Mouse (Mus musculus) neural tube, embryonic 10.5 days (tissue): Measurements from ENCODE around the gene Exoc3l2.

Experiments used
- DNase-seq: peaks from one replicate; pipeline ENCODE4 v3.0.0-alpha.2; 2017; ENCODE audit warnings: low spot score; ENCODE audit errors: extremely low spot score

The Exoc3l2 gene

GRCm38 (mm10) chr7:19462884-19463381 lies at the start of gene Exoc3l2:
Gene Exoc3l2 (plus strand): TSS chr7:19463331.
- DNase-seq, result no peak

- no peak for DNase-seq
Measured at GRCm38 (mm10) chr7:19413525-19413924, 49.6 kb upstream of the Exoc3l2 start.

DNA sequence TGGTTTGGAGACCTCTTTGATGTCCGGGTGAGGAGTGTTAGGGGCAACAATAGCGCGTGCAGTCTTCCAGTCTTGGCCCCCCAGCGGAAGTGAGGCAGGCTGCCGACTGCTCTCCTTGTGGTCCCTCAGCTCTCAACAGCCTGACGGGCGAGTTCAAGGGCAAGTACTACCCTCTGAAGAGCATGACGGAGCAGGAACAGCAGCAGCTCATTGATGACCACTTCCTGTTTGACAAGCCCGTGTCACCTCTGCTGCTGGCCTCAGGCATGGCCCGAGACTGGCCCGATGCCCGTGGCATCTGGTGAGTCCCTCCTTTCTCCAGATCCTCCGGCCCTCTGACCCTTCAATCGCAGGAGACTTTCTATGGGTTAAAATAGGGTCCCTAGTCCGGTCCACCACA lies 46.5 kb upstream of the Exoc3l2 start:
- no peak for DNase-seq

DNA sequence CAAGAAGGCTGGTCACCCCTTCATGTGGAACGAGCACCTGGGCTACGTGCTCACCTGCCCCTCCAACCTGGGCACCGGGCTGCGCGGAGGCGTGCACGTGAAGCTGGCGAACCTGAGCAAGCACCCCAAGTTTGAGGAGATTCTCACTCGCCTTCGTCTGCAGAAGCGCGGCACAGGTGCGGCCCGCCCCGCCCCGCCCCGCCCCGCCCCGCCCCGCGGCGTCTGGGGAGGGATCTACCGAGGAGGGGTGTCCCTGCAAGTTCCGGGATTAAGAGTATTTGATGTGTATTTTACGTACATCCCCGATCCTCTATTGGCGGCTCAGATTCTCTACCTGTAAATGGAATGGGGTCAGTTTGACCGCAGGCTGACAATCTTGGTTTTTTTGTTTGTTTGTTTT lies 43.0 kb upstream of the Exoc3l2 start:
- DNase-seq, result no peak

DNA sequence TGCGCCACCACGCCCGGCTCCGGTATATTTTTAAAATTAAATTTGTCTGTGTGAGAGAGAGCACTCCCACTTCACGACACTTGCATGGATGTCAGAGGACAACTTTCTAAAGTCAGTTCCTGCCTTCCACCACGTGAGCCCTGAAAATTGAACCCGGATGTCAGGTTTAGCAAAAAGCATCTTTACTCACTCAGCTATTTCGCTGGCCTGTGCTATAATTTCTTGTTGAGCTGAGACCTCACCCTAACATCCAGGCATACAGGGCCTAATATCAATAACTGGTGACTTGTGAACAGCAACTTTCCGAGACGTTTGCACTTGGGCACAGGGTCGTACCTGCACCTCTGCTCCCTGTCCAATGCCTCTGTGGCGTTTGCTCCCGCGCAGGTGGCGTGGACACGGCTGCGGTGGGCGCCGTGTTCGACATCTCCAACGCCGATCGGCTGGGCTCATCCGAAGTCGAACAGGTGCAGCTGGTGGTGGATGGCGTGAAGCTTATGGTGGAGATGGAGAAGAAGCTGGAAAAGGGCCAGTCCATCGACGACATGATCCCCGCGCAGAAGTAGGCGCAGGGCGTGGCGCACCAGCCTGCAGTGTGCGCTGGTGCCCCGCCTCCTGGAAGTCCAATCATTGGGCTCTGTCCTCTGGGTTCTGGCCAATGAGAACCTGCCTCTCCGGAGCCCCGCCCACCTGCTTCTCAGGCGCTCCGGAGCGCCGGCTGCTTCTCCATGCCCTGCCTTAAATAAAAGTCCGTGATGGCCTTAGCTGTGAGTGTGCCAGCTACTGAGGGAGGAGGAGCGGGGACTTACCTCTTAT lies 42.1 kb upstream of the Exoc3l2 start:
- DNase-seq, result peak; percentile 81

DNA sequence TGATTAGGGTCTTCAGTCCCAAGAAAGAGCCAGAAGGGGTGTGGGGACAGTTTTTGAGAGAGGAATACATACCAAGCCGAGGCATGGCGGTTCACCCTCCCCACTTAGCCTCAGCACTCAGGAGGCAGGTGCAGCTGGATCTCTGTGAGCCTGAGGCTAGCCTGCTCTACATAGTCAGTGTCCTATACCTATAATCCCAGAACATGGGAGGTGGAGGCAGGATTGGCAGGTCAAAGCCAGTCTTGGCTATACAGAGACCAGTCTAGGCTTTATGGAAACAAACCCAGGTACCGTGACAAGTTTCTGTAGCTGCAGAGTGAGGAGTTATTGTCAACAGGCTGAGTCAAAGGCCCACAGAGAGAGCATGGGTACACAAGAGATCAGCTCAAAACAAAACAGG lies 40.0 kb upstream of the Exoc3l2 start:
- no peak for DNase-seq

DNA sequence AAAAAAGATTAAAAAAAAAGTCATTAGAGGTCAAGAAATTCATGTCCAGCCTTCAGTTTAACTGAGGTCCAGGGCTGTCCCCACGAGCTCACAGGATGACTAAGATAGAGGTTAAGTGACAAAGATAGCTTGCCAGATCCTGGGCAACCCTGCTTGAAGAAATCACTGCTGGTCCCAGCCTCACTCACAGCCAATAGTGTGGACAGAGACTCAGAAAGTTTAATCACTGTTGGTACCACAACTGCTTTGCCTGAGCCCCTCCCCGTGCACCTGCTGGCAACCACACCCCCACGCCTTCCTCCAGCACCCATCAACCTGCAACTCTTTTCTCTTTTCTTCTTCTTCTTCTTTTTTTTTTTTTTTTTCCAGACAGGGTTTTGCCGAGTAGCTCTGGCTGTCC lies 39.1 kb upstream of the Exoc3l2 start:
- DNase-seq, result no peak

DNA sequence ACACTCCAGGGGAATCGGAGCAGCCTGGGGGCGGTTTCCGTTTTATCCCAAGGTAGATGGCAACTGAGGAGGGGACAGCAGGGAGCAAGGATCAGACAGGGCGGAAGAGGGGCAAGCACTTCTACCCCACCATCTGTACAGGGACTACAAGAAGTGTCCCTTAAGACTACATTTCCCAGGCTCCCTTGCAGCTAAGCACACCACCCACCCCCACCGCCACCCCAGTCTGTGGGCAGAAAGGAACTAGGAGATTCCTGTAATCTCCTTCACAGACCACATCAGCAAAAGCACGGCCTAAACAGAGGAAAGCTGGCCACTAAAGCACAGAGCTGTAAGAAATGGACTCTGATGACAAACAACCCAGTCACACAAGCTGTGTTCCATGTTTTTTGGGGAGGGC lies 36.8 kb upstream of the Exoc3l2 start:
- no peak for DNase-seq

DNA sequence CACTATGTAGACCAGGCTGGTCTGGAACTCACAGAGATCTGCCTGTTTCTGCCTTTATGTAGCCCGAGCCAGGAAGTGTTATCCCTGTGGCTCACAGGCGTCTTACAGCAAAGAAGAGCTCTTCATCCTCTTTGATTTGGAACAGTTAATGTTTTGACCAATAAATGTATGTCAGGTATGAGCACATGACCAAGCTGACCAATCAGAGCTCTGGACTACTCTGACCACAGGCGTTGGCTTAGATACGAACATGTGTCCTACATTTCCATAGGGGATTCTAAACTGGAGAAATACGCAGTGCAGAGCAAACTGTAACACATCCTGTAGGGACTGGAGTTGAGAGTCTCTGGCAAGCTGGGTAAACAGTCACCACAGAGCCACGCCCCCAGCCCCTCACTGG lies 36.2 kb upstream of the Exoc3l2 start:
- no peak for DNase-seq

- no peak for DNase-seq
Measured at GRCm38 (mm10) chr7:19427999-19428650, 35.0 kb upstream of the Exoc3l2 start.

- no peak for DNase-seq
Measured at GRCm38 (mm10) chr7:19429726-19430125, 33.4 kb upstream of the Exoc3l2 start.

- no peak for DNase-seq
Measured at GRCm38 (mm10) chr7:19430402-19430801, 32.7 kb upstream of the Exoc3l2 start.

DNA sequence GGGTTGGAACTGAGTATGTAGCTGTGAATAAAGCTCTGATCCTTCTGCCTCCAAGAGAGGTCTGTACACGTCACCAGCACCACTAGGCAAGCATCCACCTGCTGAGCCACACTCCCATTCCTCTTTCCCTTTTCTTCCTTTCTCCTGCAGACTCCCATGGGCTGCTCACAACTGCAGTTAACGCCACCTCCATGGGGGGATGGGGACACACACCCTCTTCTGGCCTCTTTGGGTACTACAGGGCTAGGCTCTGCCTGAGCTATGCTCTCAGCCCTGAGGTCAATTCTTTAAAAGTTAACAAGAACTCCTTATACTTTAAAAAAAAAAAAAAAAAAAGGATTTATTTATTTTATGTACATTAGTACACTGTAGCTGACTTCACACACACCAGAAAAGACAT lies 30.7 kb upstream of the Exoc3l2 start:
- DNase-seq, result no peak

GRCm38 (mm10) chr7:19436276-19436675 lies 26.9 kb upstream of the Exoc3l2 start:
- no peak for DNase-seq

DNA sequence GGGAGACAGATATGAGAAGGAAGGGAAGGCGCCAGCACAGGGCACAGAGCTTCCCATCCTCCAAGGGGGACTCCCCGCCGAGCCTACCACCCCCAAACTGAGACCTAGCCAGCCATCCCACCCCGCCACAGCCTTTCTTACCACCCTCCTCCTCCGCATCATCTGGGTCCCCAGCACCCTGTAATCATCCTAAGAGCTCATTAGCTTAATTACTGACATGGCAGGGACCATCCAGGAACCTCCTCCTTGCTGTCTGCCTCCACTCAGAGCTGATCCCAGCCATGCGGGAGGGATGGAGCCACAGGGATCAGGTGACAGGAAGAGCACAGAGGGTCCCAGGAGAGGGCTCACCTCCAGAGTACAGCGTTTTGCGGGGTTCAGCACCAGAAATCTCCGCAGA lies 26.1 kb upstream of the Exoc3l2 start:
- DNase-seq, result no peak

DNA sequence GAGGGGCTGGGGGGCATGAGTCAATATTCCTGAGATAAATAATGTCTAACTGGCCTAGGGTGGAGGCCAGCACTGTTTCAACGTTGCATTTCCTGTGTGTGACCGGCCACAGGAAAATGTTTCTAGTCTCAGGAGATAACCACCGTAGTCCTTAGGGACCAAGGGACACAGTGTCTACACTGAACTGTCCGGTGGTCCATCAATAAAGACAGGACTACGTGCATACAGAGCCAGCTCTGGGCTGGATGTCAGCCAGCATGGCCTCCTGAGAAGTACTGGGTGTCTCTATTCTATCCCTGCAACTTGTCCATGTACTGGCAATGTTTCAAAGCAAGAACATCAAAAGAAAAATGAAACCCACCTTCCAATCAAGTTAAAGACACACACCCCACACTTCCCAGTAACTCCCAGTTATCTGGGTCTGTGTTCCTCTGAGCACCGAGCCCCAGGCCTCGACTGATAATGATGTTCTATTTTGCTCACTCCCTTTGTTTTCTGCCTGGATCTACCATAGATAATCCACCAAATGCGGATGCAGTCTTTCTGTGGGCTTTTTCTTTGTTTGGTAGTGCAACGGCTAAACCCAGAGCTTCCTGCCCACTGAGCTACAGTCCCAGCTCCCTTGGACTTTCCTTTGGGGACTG lies 21.6 kb upstream of the Exoc3l2 start:
- DNase-seq, result no peak

GRCm38 (mm10) chr7:19443344-19443743 lies 19.8 kb upstream of the Exoc3l2 start:
- DNase-seq, result peak; percentile 86

- DNase-seq, result no peak
Measured at GRCm38 (mm10) chr7:19444801-19445200, 18.3 kb upstream of the Exoc3l2 start.

DNA sequence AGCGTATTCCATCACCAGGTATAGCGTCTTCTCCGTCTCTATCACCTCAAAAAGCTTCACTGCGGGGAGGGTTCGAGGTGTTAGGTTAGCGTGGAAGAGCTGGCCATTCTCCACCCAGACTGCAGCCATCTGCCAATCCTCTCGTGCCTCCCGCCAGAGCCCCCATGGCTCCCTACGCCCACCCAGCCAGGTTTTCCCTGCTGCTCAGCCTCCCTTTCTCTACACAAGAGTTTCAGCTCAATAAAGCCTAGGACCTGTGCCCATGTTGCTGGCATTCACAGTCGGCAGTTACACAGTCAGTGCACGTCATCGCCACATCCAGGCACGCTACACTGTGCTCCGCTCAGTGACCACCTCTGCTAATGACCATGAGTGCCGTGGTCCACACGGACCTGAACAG lies 15.4 kb upstream of the Exoc3l2 start:
- DNase-seq, result no peak

GRCm38 (mm10) chr7:19449165-19449564 lies 14.0 kb upstream of the Exoc3l2 start:
- DNase-seq, result no peak

DNA sequence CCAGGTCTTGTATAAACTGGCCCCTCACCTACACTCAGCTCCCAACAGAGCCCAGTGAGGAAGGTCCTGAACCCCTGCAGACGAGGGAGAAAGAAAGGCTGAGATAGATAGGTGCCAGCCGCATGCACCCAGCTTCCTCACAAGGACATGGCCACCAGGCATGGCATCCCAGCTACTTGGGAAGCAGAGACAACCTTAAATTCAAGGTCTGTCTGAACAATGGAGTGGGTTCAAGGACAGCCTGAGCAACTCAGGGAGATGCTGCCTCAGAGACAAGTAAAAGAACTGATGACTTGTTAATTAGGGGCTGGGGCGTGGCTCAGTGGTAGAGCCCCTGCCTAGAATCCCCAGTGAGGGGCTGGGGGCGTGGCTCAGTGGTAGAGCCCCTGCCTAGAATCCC lies 7.9 kb upstream of the Exoc3l2 start:
- no peak for DNase-seq

DNA sequence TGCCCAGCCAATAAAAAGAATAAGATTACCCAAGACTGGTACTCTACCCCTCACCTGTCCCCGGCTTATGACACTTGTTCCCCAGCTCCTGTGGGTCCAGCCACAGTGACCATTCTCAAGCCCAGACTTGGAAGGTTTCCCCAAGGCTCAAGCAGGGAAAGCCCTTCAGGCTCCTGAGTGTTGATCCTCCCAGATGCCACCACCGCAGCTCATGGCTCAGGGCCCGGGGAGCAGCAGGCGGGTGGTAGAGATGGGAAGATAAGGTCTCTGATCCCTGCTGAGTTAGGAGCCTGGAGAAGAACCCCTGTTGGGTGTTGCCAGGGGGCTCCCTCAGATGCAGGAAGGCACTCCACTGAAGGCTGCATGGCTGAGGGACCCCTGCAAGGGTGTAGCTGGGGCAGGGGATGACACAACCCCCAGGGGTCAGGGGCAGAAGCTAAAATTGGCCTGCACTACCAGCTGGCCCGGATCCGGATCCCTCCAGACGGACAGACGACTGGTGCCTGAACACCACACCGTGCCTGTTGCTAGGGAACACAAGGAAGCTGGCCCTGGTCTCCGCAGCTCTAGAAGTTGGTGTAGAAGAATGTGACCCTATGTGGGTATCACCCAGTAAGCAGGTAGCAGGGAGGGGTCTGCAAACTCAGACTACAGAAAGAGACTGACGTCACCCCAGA lies 7.2 kb upstream of the Exoc3l2 start:
- DNase-seq, result no peak
